Mouse (Mus musculus): ENCODE measurements around the gene Gpd2. TPM values are rescaled to one million over a fixed set of nuclear protein-coding genes. Genes with fewer than 3 reads are reported as not detected.

The Gpd2 gene
- polyA plus RNA-seq (2012; rRNA removed) = 1.6 and 1.7 TPM in 2 replicates

GRCm38 (mm10) chr2:57237475-57237919, at the start of gene Gpd2:
Gpd2 (plus strand) TSS chr2:57237635.

Other genes with a start within 250 kb of the Gpd2 start
- gene Nr4a2, start 113.6 kb upstream of the Gpd2 start, polyA plus RNA-seq (2012; rRNA removed) = 0.14 and 0.16 TPM in 2 replicates